In genomic region chr5:93328059-93328458, GRCm38 (mm10) we compare ENCODE assay signal across 8 mouse cellular contexts.
DNase-seq lines count a peak whose midpoint lies in the region; TF ChIP-seq lines count a peak whose summit lies in the region.
"Had no signal": no experiment of that assay in that cellular context is flagged by ENCODE, and none has a peak within 500 bp of the region (broad histone marks: within the 10 kb centered on the region; RNA-seq: fewer than 3 reads in every experiment).

No protein-coding gene starts in this region.

- peak; percentile 96 for TF ChIP-seq CTCF in layer of hippocampus, adult 2 months (conservative IDR thresholded peaks at IDR 0.05)
- peak; percentile 76; the same call in 1 of the 2 replicates for TF ChIP-seq CTCF in spleen, adult 2 months (IDR thresholded peaks at IDR 0.05; ENCODE audit: extremely low read depth, insufficient read depth, insufficient read length, insufficient replicate concordance)

- H3K4me1 ChIP-seq in spleen, adult 2 months (ENCODE audit: control insufficient read depth, insufficient read depth, insufficient read length) = no peaks in the 10 kb centered on the region

- no peak for TF ChIP-seq POLR2A in spleen, adult 2 months (IDR thresholded peaks at IDR 0.05; ENCODE audit: low read depth, low read length)

- no peaks in the 10 kb centered on the region for H3K36me3 ChIP-seq in spleen, adult 2 months (ENCODE audit: control insufficient read depth, insufficient read depth, low read length)

- no peak overlapping the region for H3K27ac ChIP-seq in layer of hippocampus, adult 2 months
- no peak overlapping the region for H3K27ac ChIP-seq in spleen, adult 2 months (ENCODE audit: insufficient read depth, low read length)
- H3K27ac ChIP-seq: macrophage had no signal

- peak; percentile 15 to 35 for DNase-seq in CD8-positive naive resting alpha-beta T cell, adult 2 months (ENCODE audit: low read depth in 2 of 2, low spot score in 2 of 2)
- DNase-seq in R1 (ENCODE audit: low read depth, low spot score) = peak; percentile 74
- DNase-seq in cerebellum, postnatal 14 days = peak; percentile 86 to 89
- DNase-seq in gastrocnemius, postnatal 36 days = peak; percentile 50 to 61
- peak; percentile 60 to 74 for DNase-seq in layer of hippocampus, adult 2 months (ENCODE audit: low spot score in 2 of 2)
- peak; percentile 67 for DNase-seq in lung, postnatal 25 days (ENCODE audit: low spot score)
- peak in 1 of 2 experiments; percentile 70 for DNase-seq in spleen, adult 2 months (ENCODE audit: low read depth in 1 of 2, low spot score in 2 of 2)

- no peak overlapping the region for H3K4me3 ChIP-seq in layer of hippocampus, adult 2 months
- H3K4me3 ChIP-seq in spleen, adult 2 months (ENCODE audit: extremely low read depth, insufficient read depth, insufficient read length) = no peak overlapping the region

- WGBS in spleen, adult 2 months = 12% methylated on average over 7 of the region's 7 CpGs

- H3K27me3 ChIP-seq in spleen, adult 2 months (ENCODE audit: control insufficient read depth, insufficient read depth, low read length) = no peaks in the 10 kb centered on the region

- intact Hi-C loops in gastrocnemius, postnatal 36 days (cut with DNase I) = no loop called here
